Mouse (Mus musculus) lung, postnatal 14 days (tissue): ENCODE data around the gene Galnt5.
A peak's percentile ranks its signal among the peaks of the same experiment; 100 is the strongest.

Experiments
- DNase-seq: peaks from one replicate; pipeline ENCODE4 v3.0.0; 2021

The Galnt5 gene

GRCm38 (mm10) chr2:57997752-57998430, at the start of gene Galnt5:
Gene Galnt5, plus strand, starts transcription at chr2:57997884.
- no peak for DNase-seq

GRCm38 (mm10) chr2:57951620-57952019, 46.1 kb upstream of the Galnt5 start:
- DNase-seq: no peak

GRCm38 (mm10) chr2:57960786-57961185, 36.9 kb upstream of the Galnt5 start:
- DNase-seq: no peak

- DNase-seq: no peak
These were observed 15.4 kb upstream of the Galnt5 start for GRCm38 (mm10) chr2:57982248-57982647.

- no peak for DNase-seq
These were observed 6.6 kb upstream of the Galnt5 start for GRCm38 (mm10) chr2:57991084-57991483.

- DNase-seq: no peak
These were observed 3.8 kb downstream of the Galnt5 start for GRCm38 (mm10) chr2:58001497-58001896.

- DNase-seq: no peak
These were observed 9.4 kb downstream of the Galnt5 start for GRCm38 (mm10) chr2:58007081-58007480.

- DNase-seq: no peak
These were observed 25.9 kb downstream of the Galnt5 start for GRCm38 (mm10) chr2:58023556-58023955.

- DNase-seq: no peak
These were observed 29.1 kb downstream of the Galnt5 start for GRCm38 (mm10) chr2:58026740-58027139.

GRCm38 (mm10) chr2:58029404-58029803, 31.7 kb downstream of the Galnt5 start:
- no peak for DNase-seq

- no peak for DNase-seq
These were observed 33.7 kb downstream of the Galnt5 start for GRCm38 (mm10) chr2:58031431-58031830.

- DNase-seq: no peak
These were observed 38.0 kb downstream of the Galnt5 start for GRCm38 (mm10) chr2:58035635-58036034.

- no peak for DNase-seq
These were observed 39.2 kb downstream of the Galnt5 start for GRCm38 (mm10) chr2:58036926-58037325.

GRCm38 (mm10) chr2:58041867-58042266, 44.2 kb downstream of the Galnt5 start:
- DNase-seq: no peak

GRCm38 (mm10) chr2:58052821-58053581, 55.3 kb downstream of the Galnt5 start, which contains the start of gene Ermn:
Gene Ermn, minus strand, starts transcription at chr2:58052864.
- DNase-seq: no peak

- peak; percentile 72 for DNase-seq
These were observed 57.7 kb downstream of the Galnt5 start for GRCm38 (mm10) chr2:58055383-58055782.

GRCm38 (mm10) chr2:58079849-58080248, 82.2 kb downstream of the Galnt5 start:
- DNase-seq: no peak

- DNase-seq: no peak
These were observed 88.7 kb downstream of the Galnt5 start for GRCm38 (mm10) chr2:58086420-58086819.

GRCm38 (mm10) chr2:58094818-58095217, 97.1 kb downstream of the Galnt5 start:
- DNase-seq: no peak
